ENCODE assay signal across 9 mouse cellular contexts in genomic region chr12:70227121-70227932, GRCm38 (mm10). TPM values are rescaled to one million over a fixed set of nuclear protein-coding genes. Genes with fewer than 3 reads are reported as not detected.
DNase-seq lines count a peak whose midpoint lies in the region; ATAC-seq lines count a peak whose summit lies in the region.
"Had no signal": no experiment of that assay in that cellular context is flagged by ENCODE, and none has a peak within 500 bp of the region (broad histone marks: within the 10 kb centered on the region; RNA-seq: fewer than 3 reads in every experiment).

No protein-coding gene starts in this region.

- peak; percentile 11 for DNase-seq in left cerebral cortex, postnatal 4 days
- DNase-seq in left cerebral cortex, adult 8-10 months (ENCODE audit: low spot score in 2 of 2), result no peak
- DNase-seq in kidney, postnatal 14 days, result peak; percentile 90
- DNase-seq in skeletal muscle tissue, adult 2 months (ENCODE audit: low read depth, low spot score), result peak; percentile 76
- DNase-seq in yolk sac, embryonic 10.5 days (ENCODE audit: low spot score), result peak; percentile 91

- H3K36me3 ChIP-seq in heart, embryonic 15.5 days, result no peaks in the 10 kb centered on the region
- H3K36me3 ChIP-seq: G1E had no signal

- peaks cover 37% of the 10 kb centered on the region for H3K4me1 ChIP-seq in heart, embryonic 15.5 days (replicated peaks)

- H3K4me2 ChIP-seq in heart, embryonic 15.5 days, result peak overlapping the region; percentile 95

- H3K27ac ChIP-seq in heart, embryonic 15.5 days, result peak overlapping the region; percentile 83

- H3K9ac ChIP-seq in heart, embryonic 15.5 days, result peak overlapping the region; percentile 69

- intact Hi-C loops in left cerebral cortex, postnatal 4 days (cut with DNase I), result no loop called here

- no peaks in the 10 kb centered on the region for H3K9me3 ChIP-seq in heart, embryonic 15.5 days (replicated peaks)
- H3K9me3 ChIP-seq: G1E had no signal

- H3K4me3 ChIP-seq in heart, embryonic 15.5 days, result peak overlapping the region; percentile 74

- H3K27me3 ChIP-seq in heart, embryonic 15.5 days, result no peaks in the 10 kb centered on the region

- ATAC-seq in erythroblast, adult 5-6 weeks (replicated peaks; ENCODE audit: low FRiP score, poor library complexity, severe bottlenecking), result peak; percentile 88
- ATAC-seq in heart, embryonic 15.5 days (replicated peaks; ENCODE audit: insufficient number of reproducible peaks, insufficient read depth, low FRiP score, low read depth), result peak; percentile 97
- ATAC-seq in megakaryocyte, adult 5-6 weeks (ENCODE audit: poor library complexity, severe bottlenecking), result peak; percentile 83

- 1% methylated on average over 46 of the region's 52 CpGs for WGBS in heart, embryonic 15.5 days

RNA-seq across cellular contexts. Expression of gene Pygl, which starts 4.0 kb away (rescaled TPM):
- 1 to 10 TPM; 3.1 to 4.7 TPM for total RNA-seq in left cerebral cortex, postnatal 4 days (2021)
- 1 to 10 TPM; 4.8 to 7.2 (median 5.6) TPM for total RNA-seq in left cerebral cortex, adult 8-10 months (2022)
- total RNA-seq in erythroblast, adult 5-6 weeks (2015; ENCODE audit: low replicate concordance), result 47.1 and 49.9 TPM in 2 replicates
- total RNA-seq in erythroblast, adult 5-6 weeks (2017; ENCODE audit: low replicate concordance), result 68.0 and 92.1 TPM in 2 replicates
- polyA plus RNA-seq in heart, embryonic 15.5 days (2015; fragmentation: Nextera tagmentation; extraction: Ambion mirVana), result 43.7 and 45.2 TPM in 2 replicates
- total RNA-seq in megakaryocyte, adult 5-6 weeks (2015), result 185 and 188 TPM in 2 replicates
- total RNA-seq in megakaryocyte, adult 5-6 weeks (2017), result 329 and 344 TPM in 2 replicates
- polyA plus RNA-seq: G1E had no signal

Comparison
In these comparisons a context has a peak if more than half of its experiments do, and no peak if none do; other contexts are left out.
1. DNase-seq: peak in left cerebral cortex, postnatal 4 days (single experiment), kidney, postnatal 14 days (single experiment), skeletal muscle tissue, adult 2 months (single experiment) and yolk sac, embryonic 10.5 days (single experiment); none in left cerebral cortex, adult 8-10 months (0 of 2).
2. RNA of gene Pygl, which starts 4.0 kb away (total RNA-seq): 185 to 344 TPM in megakaryocyte, adult 5-6 weeks and 47.1 to 92.1 TPM in erythroblast, adult 5-6 weeks; 4.8 to 7.2 TPM in left cerebral cortex, adult 8-10 months and 3.1 to 4.7 TPM in left cerebral cortex, postnatal 4 days; every median in the first group is over 4 times any median in the second.
3. Peak in every context shown above with its lines, with median percentiles within 50 percentile points of each other: ATAC-seq.